Mouse (Mus musculus) CH12.LX (cell line): ENCODE results near the gene Ms4a5.

Experiments used
- CTCF ChIP-seq, 2 experiments: IDR thresholded peaks in 1 of 2; conservative IDR thresholded peaks in 1 of 2; 2 replicates each; pipeline ENCODE4 v1.5.1; 2011 to 2012; ENCODE audit warnings: low read depth in 2 of 2, low read length in 2 of 2, improper control_type of control experiment in 1 of 2, inconsistent platforms in 1 of 2, mild to moderate bottlenecking in 1 of 2, moderate library complexity in 1 of 2
- MAX ChIP-seq: IDR thresholded peaks from 2 replicates; pipeline ENCODE4 v1.6.1; 2011; ENCODE audit warnings: low read length, improper control_type of control experiment
- MAZ ChIP-seq: IDR thresholded peaks from 2 replicates; pipeline ENCODE4 v1.6.1; 2012; ENCODE audit warnings: low read depth, mild to moderate bottlenecking, inconsistent platforms, low read length, improper control_type of control experiment, moderate library complexity
- POLR2A ChIP-seq: IDR thresholded peaks from 2 replicates; pipeline ENCODE4 v1.6.1; 2011; ENCODE audit warnings: low read depth, mild to moderate bottlenecking, improper control_type of control experiment, low read length
- POLR2AphosphoS2 ChIP-seq: IDR thresholded peaks from 2 replicates; pipeline ENCODE4 v1.6.1; 2011; ENCODE audit warnings: low read depth, low read length, improper control_type of control experiment
- SMC3 ChIP-seq: IDR thresholded peaks from 2 replicates; pipeline ENCODE4 v1.6.1; 2011; ENCODE audit warnings: low read depth, low read length, improper control_type of control experiment
- UBTF ChIP-seq: IDR thresholded peaks from 2 replicates; pipeline ENCODE4 v1.6.1; 2012; ENCODE audit warnings: low read depth, mild to moderate bottlenecking, inconsistent platforms, low read length, improper control_type of control experiment, moderate library complexity
- USF1 ChIP-seq: IDR thresholded peaks from 2 replicates; pipeline ENCODE4 v1.6.1; 2014; ENCODE audit warnings: low read depth, mild to moderate bottlenecking, inconsistent platforms, low read length, improper control_type of control experiment

- TF ChIP-seq UBTF (no peak), POLR2AphosphoS2 (no peak), CTCF (conservative IDR thresholded peaks at IDR 0.05 in 1 of 2, IDR thresholded peaks at IDR 0.05 in 1 of 2; ENCODE audit: low read depth in 2 of 2, low read length in 2 of 2) (no peak), MAX (no peak), MAZ (no peak), POLR2A (no peak; the same call in 1 of the 2 replicates), SMC3 (no peak), USF1 (no peak)
Observed at GRCm38 (mm10) chr19:11264602-11265185, 19.0 kb downstream of the Ms4a5 start.
